13 mouse cellular contexts compared by ENCODE assay signal in genomic region chr1:133767994-133768393, GRCm38 (mm10). TPM values are rescaled to one million over a fixed set of nuclear protein-coding genes. Genes with fewer than 3 reads are reported as not detected.
A peak's percentile ranks its signal among the peaks of the same experiment; 100 is the strongest.
DNase-seq lines count a peak whose midpoint lies in the region; ATAC-seq and TF ChIP-seq lines count a peak whose summit lies in the region.
"Had no signal": no experiment of that assay in that cellular context is flagged by ENCODE, and none has a peak within 500 bp of the region (broad histone marks: within the 10 kb centered on the region; RNA-seq: fewer than 3 reads in every experiment).

No protein-coding gene starts in this region.

- 86% methylated on average over 5 of the region's 5 CpGs for WGBS in midbrain, embryonic 10.5 days
- 88% methylated on average over 5 of the region's 5 CpGs for WGBS in midbrain, postnatal 0 days
- WGBS in embryonic facial prominence, embryonic 15.5 days = 86% methylated on average over 5 of the region's 5 CpGs
- WGBS in stomach, embryonic 16.5 days = 79% methylated on average over 5 of the region's 5 CpGs

- DNase-seq in gastrocnemius, adult 2 months = no peak
- DNase-seq in gastrocnemius, postnatal 14 days = no peak
- no peak for DNase-seq in midbrain, embryonic 10.5 days (ENCODE audit: low spot score)
- DNase-seq in midbrain, postnatal 0 days (ENCODE audit: low spot score) = no peak
- no peak for DNase-seq in kidney, postnatal 36 days
- no peak for DNase-seq in lung, postnatal 4 days
- DNase-seq: gastrocnemius, postnatal 36 days; thymus, postnatal 25 days had no signal

- H3K4me1 ChIP-seq in midbrain, embryonic 10.5 days = peaks cover 53% of the 10 kb centered on the region
- H3K4me1 ChIP-seq in midbrain, postnatal 0 days (ENCODE audit: insufficient read depth, low read length) = peaks cover 3% of the 10 kb centered on the region; the same call in 1 of the 2 replicates
- H3K4me1 ChIP-seq in embryonic facial prominence, embryonic 15.5 days = peaks cover 50% of the 10 kb centered on the region
- H3K4me1 ChIP-seq in stomach, embryonic 16.5 days (ENCODE audit: control insufficient read depth, insufficient read depth, low read length) = peaks cover 18% of the 10 kb centered on the region

- H3K27me3 ChIP-seq in midbrain, embryonic 10.5 days (ENCODE audit: low read depth, poor library complexity, severe bottlenecking) = no peaks in the 10 kb centered on the region; the same call in 1 of the 2 replicates
- H3K27me3 ChIP-seq in midbrain, postnatal 0 days (ENCODE audit: insufficient read depth, low read length) = no peaks in the 10 kb centered on the region; the same call in 1 of the 2 replicates
- no peaks in the 10 kb centered on the region for H3K27me3 ChIP-seq in embryonic facial prominence, embryonic 15.5 days
- no peaks in the 10 kb centered on the region for H3K27me3 ChIP-seq in stomach, embryonic 16.5 days (ENCODE audit: control insufficient read depth, insufficient read depth, low read length)
- H3K27me3 ChIP-seq: hindbrain, embryonic 12.5 days had no signal

- intact Hi-C loops in gastrocnemius, adult 2 months (cut with DNase I) = no loop called here
- intact Hi-C loops in gastrocnemius, postnatal 14 days (cut with DNase I; ENCODE audit: low total_unique reads) = no loop called here

- no peak overlapping the region for H3K4me3 ChIP-seq in gastrocnemius, adult 2 months
- no peak overlapping the region for H3K4me3 ChIP-seq in midbrain, embryonic 10.5 days
- no peak overlapping the region for H3K4me3 ChIP-seq in midbrain, postnatal 0 days (ENCODE audit: low read depth, low read length)
- H3K4me3 ChIP-seq in embryonic facial prominence, embryonic 15.5 days (replicated peaks) = no peak overlapping the region
- no peak overlapping the region for H3K4me3 ChIP-seq in stomach, embryonic 16.5 days (replicated peaks; ENCODE audit: low read length)
- H3K4me3 ChIP-seq: forebrain, embryonic 13.5 days; hindbrain, embryonic 12.5 days had no signal

- H3K9ac ChIP-seq in midbrain, postnatal 0 days (replicated peaks; ENCODE audit: low read length, poor library complexity, severe bottlenecking) = no peak overlapping the region
- no peak overlapping the region for H3K9ac ChIP-seq in embryonic facial prominence, embryonic 15.5 days
- H3K9ac ChIP-seq in stomach, embryonic 16.5 days (ENCODE audit: low read length) = no peak overlapping the region
- H3K9ac ChIP-seq: forebrain, embryonic 13.5 days; hindbrain, embryonic 12.5 days had no signal

- no peaks in the 10 kb centered on the region for H3K9me3 ChIP-seq in midbrain, embryonic 10.5 days (replicated peaks)
- no peaks in the 10 kb centered on the region for H3K9me3 ChIP-seq in midbrain, postnatal 0 days (ENCODE audit: low read length)
- H3K9me3 ChIP-seq in embryonic facial prominence, embryonic 15.5 days (replicated peaks) = no peaks in the 10 kb centered on the region
- no peaks in the 10 kb centered on the region for H3K9me3 ChIP-seq in stomach, embryonic 16.5 days (replicated peaks; ENCODE audit: control insufficient read depth, low read length)
- H3K9me3 ChIP-seq: forebrain, embryonic 13.5 days; hindbrain, embryonic 12.5 days had no signal

- no peak for TF ChIP-seq CTCF in gastrocnemius, adult 2 months (IDR thresholded peaks at IDR 0.05)
- no peak for TF ChIP-seq CTCF in midbrain, postnatal 0 days (IDR thresholded peaks at IDR 0.05)

- no peaks in the 10 kb centered on the region for H3K36me3 ChIP-seq in midbrain, embryonic 10.5 days
- no peaks in the 10 kb centered on the region for H3K36me3 ChIP-seq in midbrain, postnatal 0 days (ENCODE audit: insufficient read depth, low read length)
- peaks cover 5% of the 10 kb centered on the region for H3K36me3 ChIP-seq in embryonic facial prominence, embryonic 15.5 days
- H3K36me3 ChIP-seq in stomach, embryonic 16.5 days (ENCODE audit: control insufficient read depth, insufficient read depth, low read length) = no peaks in the 10 kb centered on the region
- H3K36me3 ChIP-seq: hindbrain, embryonic 12.5 days had no signal

- H3K4me2 ChIP-seq in midbrain, postnatal 0 days (ENCODE audit: low read depth, low read length, poor library complexity, severe bottlenecking) = no peak overlapping the region
- H3K4me2 ChIP-seq in embryonic facial prominence, embryonic 15.5 days (replicated peaks) = no peak overlapping the region
- H3K4me2 ChIP-seq in stomach, embryonic 16.5 days (ENCODE audit: low read depth, low read length) = no peak overlapping the region
- H3K4me2 ChIP-seq: forebrain, embryonic 13.5 days; hindbrain, embryonic 12.5 days had no signal

- peak overlapping the region; percentile 74 for H3K27ac ChIP-seq in gastrocnemius, adult 2 months
- H3K27ac ChIP-seq in midbrain, embryonic 10.5 days (replicated peaks) = 0 out of 2 replicates have a peak overlapping the region, but pooled peaks have one; percentile 77
- no peak overlapping the region for H3K27ac ChIP-seq in midbrain, postnatal 0 days (ENCODE audit: low read depth, low read length)
- peak overlapping the region; percentile 63 for H3K27ac ChIP-seq in embryonic facial prominence, embryonic 15.5 days (replicated peaks)
- H3K27ac ChIP-seq in stomach, embryonic 16.5 days (ENCODE audit: low read length) = peak overlapping the region; percentile 86
- H3K27ac ChIP-seq: forebrain, embryonic 13.5 days; macrophage had no signal

- no peak for ATAC-seq in midbrain, postnatal 0 days (ENCODE audit: low FRiP score)
- no peak for ATAC-seq in embryonic facial prominence, embryonic 15.5 days (ENCODE audit: insufficient number of reproducible peaks, low FRiP score, low TSS enrichment, low read depth)
- ATAC-seq in stomach, embryonic 16.5 days (ENCODE audit: insufficient read depth, low FRiP score) = no peak
- ATAC-seq: forebrain, embryonic 13.5 days had no signal

RNA-seq across cellular contexts. Expression of gene Atp2b4, which starts 32.8 kb away (rescaled TPM):
- total RNA-seq in gastrocnemius, adult 2 months (2021) = 10 to 100 TPM in 1 of 2 experiments, 1 to 10 TPM in 1; 9.0 to 12.0 TPM
- 10 to 100 TPM; 22.1 to 24.4 TPM for total RNA-seq in gastrocnemius, postnatal 14 days (2021)
- polyA plus RNA-seq in midbrain, embryonic 10.5 days (2016; fragmentation: Nextera tagmentation; extraction: Ambion mirVana) = 3.0 and 5.7 TPM in 2 replicates
- total RNA-seq in midbrain, postnatal 0 days (2014; rRNA removed) = 48.3 and 62.3 TPM in 2 replicates
- 11.3 and 12.1 TPM in 2 replicates for polyA plus RNA-seq in midbrain, postnatal 0 days (2015; fragmentation: Nextera tagmentation; extraction: Ambion mirVana)
- 22.3 and 24.4 TPM in 2 replicates for polyA plus RNA-seq in embryonic facial prominence, embryonic 15.5 days (2015; fragmentation: Nextera tagmentation; extraction: Ambion mirVana)
- polyA plus RNA-seq in stomach, embryonic 16.5 days (2015; fragmentation: Nextera tagmentation; extraction: Ambion mirVana) = 22.3 and 23.9 TPM in 2 replicates
